Mouse (Mus musculus) forebrain, embryonic 10.5 days (tissue): ENCODE data around the gene Spata25. TPM values are rescaled to one million over a fixed set of nuclear protein-coding genes. Genes with fewer than 3 reads are reported as not detected.
A peak's percentile ranks its signal among the peaks of the same experiment; 100 is the strongest.
"Not testable (repeated sequence)": the region's sequence is repeated elsewhere in the genome, so short reads cannot be mapped to it uniquely, and the experiment has no call there.

Experiments used
- DNase-seq: peaks from one replicate; pipeline ENCODE4 v3.0.0-alpha.2; 2017; ENCODE audit warnings: low spot score; ENCODE audit errors: extremely low spot score
- H3K27ac ChIP-seq: fragments of 300-500 bp; sonication (generic); 2 replicates; pipeline ENCODE4 v1.5.1; 2016; ENCODE audit warnings: mild to moderate bottlenecking
- H3K27me3 ChIP-seq: fragments of 300-500 bp; sonication (generic); 2 replicates; pipeline ENCODE4 v1.6.1; 2016; ENCODE audit warnings: mild to moderate bottlenecking; ENCODE audit not compliant: poor library complexity, severe bottlenecking
- H3K36me3 ChIP-seq: fragments of 300-500 bp; sonication (generic); replicated peaks from 2 replicates; pipeline ENCODE4 v1.6.1; 2016; ENCODE audit warnings: mild to moderate bottlenecking, moderate library complexity
- H3K4me1 ChIP-seq: fragments of 300-500 bp; sonication (generic); 2 replicates; pipeline ENCODE4 v1.6.1; 2016
- H3K4me3 ChIP-seq: fragments of 300-500 bp; sonication (generic); 2 replicates; pipeline ENCODE4 v1.5.1; 2016; ENCODE audit warnings: mild to moderate bottlenecking, moderate library complexity
- H3K9me3 ChIP-seq: fragments of 300-500 bp; sonication (generic); 2 replicates; pipeline ENCODE4 v1.6.1; 2016; ENCODE audit warnings: mild to moderate bottlenecking, moderate library complexity
- WGBS: fragments of 180-500 bp; shearing (Covaris S2); methylation state at CpG from one replicate; pipeline ENCODE4 v1.1.7; 2016; 5-methylcytosine and 5-hydroxymethylcytosine counted together
- polyA plus RNA-seq: library from polyadenylated mRNA; unstranded; fragments of >200 nt; fragmentation: Nextera tagmentation; extraction: Ambion mirVana; gene quantifications from 2 replicates; pipeline ENCODE4 v1.2.1, GENCODE M21; 2016

Spata25 gene
- polyA plus RNA-seq, 1 experiment from 2014 or later = 0.19 TPM

DNA sequence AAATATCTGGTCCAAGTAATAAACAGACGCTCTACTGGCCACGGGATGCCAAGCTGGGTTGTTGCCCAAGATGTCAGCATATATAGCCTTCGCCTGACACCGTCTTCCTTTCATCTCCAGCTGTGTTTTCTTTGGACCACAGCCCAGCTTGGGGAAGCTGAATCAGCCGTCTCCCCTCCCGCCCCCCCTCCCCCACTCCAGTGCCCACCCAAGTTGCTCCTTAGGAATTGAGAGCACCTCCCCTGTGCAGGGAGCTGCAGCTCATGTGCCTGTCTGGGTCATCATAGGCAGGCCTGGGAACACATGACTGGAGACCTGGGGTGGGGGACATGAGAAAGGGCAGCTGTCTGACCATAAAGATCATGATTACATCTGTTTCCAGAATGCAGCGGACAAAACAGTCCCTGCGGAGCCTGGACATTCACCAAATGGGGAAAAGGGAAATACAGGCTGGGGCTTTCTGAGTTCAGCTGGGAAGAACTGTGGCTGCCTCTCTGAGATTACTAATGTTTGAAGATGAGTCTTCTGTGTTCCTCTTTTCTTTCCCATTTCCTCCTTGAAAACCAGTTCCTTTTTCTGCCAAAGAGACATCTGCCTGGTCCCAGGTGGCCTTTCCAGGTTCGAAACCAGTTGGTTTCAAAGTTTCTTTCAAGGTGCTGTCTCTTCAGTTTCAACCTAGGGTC lies 34.0 kb upstream of the Spata25 start:
- Histone ChIP-seq H3K27ac (0 out of 2 replicates have a peak overlapping the region, but pooled peaks have one; percentile 4), H3K9me3 (peaks cover 2% of the 10 kb centered on the region; the same call in 1 of the 2 replicates), H3K27me3 (peaks cover 28% of the 10 kb centered on the region), H3K4me1 (peaks cover 36% of the 10 kb centered on the region), H3K36me3 (no peaks in the 10 kb centered on the region), H3K4me3 (no peak overlapping the region)
- 59% methylated on average over 9 of the region's 9 CpGs for WGBS
- DNase-seq = no peak

GRCm38 (mm10) chr2:164861094-164861493 lies 32.8 kb upstream of the Spata25 start:
- no peak for DNase-seq
- H3K27me3 ChIP-seq = peaks cover 40% of the 10 kb centered on the region
- 83% methylated on average over 4 of the region's 4 CpGs for WGBS
- H3K4me3 ChIP-seq = no peak overlapping the region
- H3K4me1 ChIP-seq = peaks cover 48% of the 10 kb centered on the region
- no peaks in the 10 kb centered on the region for H3K9me3 ChIP-seq
- no peaks in the 10 kb centered on the region for H3K36me3 ChIP-seq
- no peak overlapping the region for H3K27ac ChIP-seq

DNA sequence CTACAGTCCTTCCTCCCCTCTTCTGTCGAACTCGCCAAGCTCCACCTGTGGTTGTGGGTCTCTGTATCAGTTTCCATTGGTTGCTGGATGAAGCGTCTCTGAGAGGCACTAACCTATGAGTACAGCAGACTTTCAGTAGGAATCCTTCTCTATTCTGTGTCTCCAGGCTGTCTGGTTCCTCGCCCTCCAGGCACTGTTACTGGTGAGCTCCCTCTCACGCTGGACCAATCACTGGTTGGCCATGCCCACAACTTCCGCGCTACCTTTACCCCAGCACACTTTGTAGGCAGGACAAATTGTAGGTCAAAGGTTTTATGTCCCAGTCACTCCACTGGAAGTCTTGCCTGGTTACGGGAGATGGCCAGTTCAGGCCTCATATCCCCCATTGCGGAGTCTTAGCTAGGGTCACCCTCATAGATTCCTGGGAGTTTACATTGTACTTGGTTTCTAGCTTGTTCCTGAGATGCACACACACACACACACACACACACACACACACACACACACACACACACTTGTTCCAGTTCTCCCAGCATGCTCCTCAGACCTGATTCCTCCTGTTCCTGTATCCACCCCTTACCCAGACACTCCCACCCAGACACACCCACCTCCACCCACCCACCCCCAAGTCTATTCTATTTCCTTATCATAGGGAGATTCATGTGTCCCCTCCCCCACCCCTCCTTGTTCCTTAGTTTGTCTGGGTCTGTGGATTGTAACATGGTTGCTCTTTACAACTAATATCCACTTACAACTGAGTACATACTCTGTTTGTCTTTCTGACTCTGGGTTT lies 31.5 kb upstream of the Spata25 start:
- 61% methylated on average over 9 of the region's 9 CpGs for WGBS
- H3K27ac ChIP-seq = no peak overlapping the region
- peaks cover 53% of the 10 kb centered on the region for H3K27me3 ChIP-seq

GRCm38 (mm10) chr2:164859155-164859554 lies 30.8 kb upstream of the Spata25 start:
- 53% methylated on average over 2 of the region's 2 CpGs for WGBS

More for the DNA sequence above, 31.5 kb upstream of the Spata25 start:
- Histone ChIP-seq H3K4me1 (peaks cover 61% of the 10 kb centered on the region), H3K4me3 (no peak overlapping the region), H3K36me3 (no peaks in the 10 kb centered on the region), H3K9me3 (no peaks in the 10 kb centered on the region)
- no peak for DNase-seq

GRCm38 (mm10) chr2:164857842-164858553 lies 29.7 kb upstream of the Spata25 start:
- peak overlapping the region; percentile 83 for H3K27ac ChIP-seq

More at GRCm38 (mm10) chr2:164859155-164859554, 30.8 kb upstream of the Spata25 start:
- DNase-seq = no peak
- Histone ChIP-seq H3K27ac (no peak overlapping the region), H3K9me3 (no peaks in the 10 kb centered on the region), H3K4me3 (no peak overlapping the region), H3K36me3 (peaks cover under 1% of the 10 kb centered on the region; the same call in 1 of the 2 replicates), H3K27me3 (peaks cover 59% of the 10 kb centered on the region), H3K4me1 (peaks cover 64% of the 10 kb centered on the region)

GRCm38 (mm10) chr2:164857101-164857821 lies 28.9 kb upstream of the Spata25 start, which contains the start of gene Pltp:
TSS of gene Pltp (minus strand) at chr2:164857711.
- WGBS = under 1% methylated on average over 47 of the region's 47 CpGs
- Histone ChIP-seq H3K4me1 (peaks cover 59% of the 10 kb centered on the region), H3K9me3 (no peaks in the 10 kb centered on the region), H3K4me3 (peak within 1 kb of the TSS; percentile 69), H3K27ac (peak within 1 kb of the TSS; percentile 83), H3K27me3 (peaks cover 66% of the 10 kb centered on the region), H3K36me3 (peaks cover 10% of the 10 kb centered on the region)
- peak; percentile 77 for DNase-seq

More at GRCm38 (mm10) chr2:164857842-164858553, 29.7 kb upstream of the Spata25 start:
- peaks cover 64% of the 10 kb centered on the region for H3K4me1 ChIP-seq
- H3K27me3 ChIP-seq = peaks cover 66% of the 10 kb centered on the region
- H3K4me3 ChIP-seq = peak overlapping the region; percentile 69
- WGBS = 2% methylated on average over 19 of the region's 19 CpGs
- H3K36me3 ChIP-seq = peaks cover 4% of the 10 kb centered on the region; the same call in 1 of the 2 replicates
- H3K9me3 ChIP-seq = no peaks in the 10 kb centered on the region
- peak; percentile 54 for DNase-seq

GRCm38 (mm10) chr2:164856309-164857100 lies 28.2 kb upstream of the Spata25 start:
- H3K27ac ChIP-seq = peak overlapping the region; percentile 83
- no peak for DNase-seq
- H3K9me3 ChIP-seq = no peaks in the 10 kb centered on the region
- peaks cover 17% of the 10 kb centered on the region for H3K36me3 ChIP-seq
- peaks cover 54% of the 10 kb centered on the region for H3K4me1 ChIP-seq
- under 1% methylated on average over 42 of the region's 42 CpGs for WGBS
- peak overlapping the region; percentile 69 for H3K4me3 ChIP-seq
- peaks cover 66% of the 10 kb centered on the region for H3K27me3 ChIP-seq

GRCm38 (mm10) chr2:164855572-164855971 lies 27.2 kb upstream of the Spata25 start:
- Histone ChIP-seq H3K4me3 (peak overlapping the region; percentile 69; the same call in 1 of the 2 replicates), H3K27me3 (peaks cover 66% of the 10 kb centered on the region), H3K36me3 (peaks cover 24% of the 10 kb centered on the region), H3K4me1 (peaks cover 54% of the 10 kb centered on the region)
- H3K9me3 ChIP-seq, H3K27ac ChIP-seq, DNase-seq: not testable (repeated sequence)
- WGBS = 79% methylated on average over 5 of the region's 5 CpGs

- DNase-seq = no peak
- Histone ChIP-seq H3K4me1 (peaks cover 5% of the 10 kb centered on the region), H3K9me3 (0 out of 2 replicates have a peak, but pooled peaks cover 2% of the 10 kb centered on the region), H3K36me3 (peaks cover 38% of the 10 kb centered on the region), H3K27me3 (peaks cover 15% of the 10 kb centered on the region), H3K27ac (no peak overlapping the region), H3K4me3 (no peak overlapping the region)
- WGBS = 93% methylated on average over 8 of the region's 8 CpGs
These were observed 21.7 kb upstream of the Spata25 start for GRCm38 (mm10) chr2:164850061-164850460.

GRCm38 (mm10) chr2:164845782-164846181 lies 17.4 kb upstream of the Spata25 start:
- no peak for DNase-seq
- no peaks in the 10 kb centered on the region for H3K27me3 ChIP-seq
- H3K36me3 ChIP-seq = peaks cover 29% of the 10 kb centered on the region
- H3K27ac ChIP-seq = no peak overlapping the region
- 0 out of 2 replicates have a peak, but pooled peaks cover 2% of the 10 kb centered on the region for H3K9me3 ChIP-seq
- 55% methylated on average over 3 of the region's 3 CpGs for WGBS
- no peaks in the 10 kb centered on the region for H3K4me1 ChIP-seq
- no peak overlapping the region for H3K4me3 ChIP-seq

DNA sequence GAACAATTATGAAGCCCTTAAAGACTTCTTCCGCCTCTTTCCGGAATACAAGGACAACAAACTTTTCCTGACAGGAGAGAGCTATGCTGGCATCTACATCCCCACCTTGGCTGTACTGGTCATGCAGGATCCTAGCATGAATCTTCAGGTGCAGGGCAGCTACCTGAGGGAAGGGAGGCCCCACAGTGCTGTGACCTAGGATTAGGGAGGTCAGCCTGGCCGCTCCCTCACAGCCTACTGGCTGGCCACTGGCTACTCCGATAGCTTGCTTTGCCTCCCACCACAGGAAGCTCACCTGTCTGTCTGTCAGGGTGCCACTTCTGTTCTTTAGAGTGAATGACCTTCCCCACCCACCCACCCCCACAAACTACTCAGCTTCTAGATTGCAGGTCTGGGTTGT lies 6.8 kb upstream of the Spata25 start:
- peaks cover 29% of the 10 kb centered on the region for H3K4me1 ChIP-seq
- H3K9me3 ChIP-seq = no peaks in the 10 kb centered on the region
- H3K36me3 ChIP-seq = peaks cover 42% of the 10 kb centered on the region
- peaks cover 6% of the 10 kb centered on the region; the same call in 1 of the 2 replicates for H3K27me3 ChIP-seq
- peak overlapping the region; percentile 85; the same call in 1 of the 2 replicates for H3K4me3 ChIP-seq
- no peak for DNase-seq
- H3K27ac ChIP-seq = no peak overlapping the region
- WGBS = 97% methylated on average over 4 of the region's 4 CpGs
